10 mouse cellular contexts compared by ENCODE assay signal in the genomic region with DNA sequence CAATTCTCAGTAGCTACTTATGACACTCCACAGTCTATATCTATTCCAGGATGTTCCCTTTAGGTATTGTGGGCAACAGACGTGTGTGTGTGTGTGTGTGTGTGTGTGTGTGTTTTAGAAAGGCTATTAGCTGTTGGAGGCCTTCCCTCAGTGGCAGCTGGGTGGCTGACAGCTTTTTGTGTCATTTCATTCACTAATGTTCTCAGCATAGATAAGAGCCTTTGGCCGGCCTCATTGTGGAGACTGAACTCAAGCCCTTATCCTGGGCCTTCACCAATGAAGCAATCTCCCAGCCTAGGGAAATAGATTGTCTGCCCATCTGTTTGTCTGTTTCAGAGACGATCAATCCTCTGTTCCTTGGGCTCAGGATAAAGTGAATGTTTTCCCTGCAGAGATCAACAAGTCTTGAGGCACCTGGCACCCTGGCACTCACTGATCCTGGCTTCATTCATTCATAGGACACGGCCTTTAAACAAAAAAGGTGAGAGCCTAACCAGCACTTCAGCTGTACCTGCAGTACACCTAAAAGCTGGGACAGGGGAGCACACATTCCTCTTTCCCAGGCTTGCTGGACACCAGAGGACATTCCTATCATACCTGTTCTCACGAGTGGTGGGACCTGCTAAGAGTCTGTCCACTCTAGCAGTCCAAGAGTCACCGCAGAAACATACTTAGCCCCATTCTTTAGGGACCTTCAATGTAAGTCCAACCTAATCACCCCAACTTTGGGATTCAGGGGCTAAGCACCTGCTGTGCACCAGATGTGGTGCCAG. TPM values are rescaled to one million over a fixed set of nuclear protein-coding genes. Genes with fewer than 3 reads are reported as not detected.
DNase-seq lines count a peak whose midpoint lies in the region; ATAC-seq and TF ChIP-seq lines count a peak whose summit lies in the region.
"Had no signal": no experiment of that assay in that cellular context is flagged by ENCODE, and none has a peak within 500 bp of the region (broad histone marks: within the 10 kb centered on the region; RNA-seq: fewer than 3 reads in every experiment).

No protein-coding gene starts in this region.

- no peak for TF ChIP-seq CTCF in spleen, adult 2 months (IDR thresholded peaks at IDR 0.05; ENCODE audit: extremely low read depth, insufficient read depth, insufficient read length, insufficient replicate concordance)
- TF ChIP-seq CTCF in liver, postnatal 0 days (IDR thresholded peaks at IDR 0.05; ENCODE audit: low read depth): no peak

- peaks cover 39% of the 10 kb centered on the region; the same call in 1 of the 2 replicates for H3K4me1 ChIP-seq in spleen, adult 2 months (ENCODE audit: control insufficient read depth, insufficient read depth, insufficient read length)
- peaks cover 52% of the 10 kb centered on the region for H3K4me1 ChIP-seq in liver, postnatal 0 days (ENCODE audit: insufficient read depth)

- DNase-seq in heart, adult 11 months: peak; percentile 94
- no peak for DNase-seq in heart, postnatal 4 days
- DNase-seq in spleen, adult 2 months (ENCODE audit: low read depth in 1 of 2, low spot score in 2 of 2): no peak
- DNase-seq in spleen, postnatal 14 days (ENCODE audit: low spot score in 2 of 2): no peak
- DNase-seq in liver, postnatal 0 days: no peak
- no peak for DNase-seq in left cerebral cortex, adult 8-10 months (ENCODE audit: low spot score in 2 of 2)
- DNase-seq: cerebellum, adult 9-10 months; kidney, postnatal 25 days had no signal

- no peak overlapping the region for H3K4me2 ChIP-seq in liver, postnatal 0 days (ENCODE audit: low read depth, low read length)

- H3K27me3 ChIP-seq in spleen, adult 2 months (ENCODE audit: control insufficient read depth, insufficient read depth, low read length): no peaks in the 10 kb centered on the region
- no peaks in the 10 kb centered on the region for H3K27me3 ChIP-seq in liver, postnatal 0 days (ENCODE audit: insufficient read depth, low read length)

- no peak for TF ChIP-seq EP300 in liver, postnatal 0 days (IDR thresholded peaks at IDR 0.05; ENCODE audit: low read depth)

- no peaks in the 10 kb centered on the region for H3K9me3 ChIP-seq in liver, postnatal 0 days (ENCODE audit: low read length)

- H3K4me3 ChIP-seq in spleen, adult 2 months (ENCODE audit: extremely low read depth, insufficient read depth, insufficient read length): no peak overlapping the region
- H3K4me3 ChIP-seq in liver, postnatal 0 days (ENCODE audit: low read depth, low read length): no peak overlapping the region

- no peak overlapping the region for H3K9ac ChIP-seq in liver, postnatal 0 days (replicated peaks)

- WGBS in spleen, adult 2 months: 84% methylated on average over 6 of the region's 6 CpGs
- 57% methylated on average over 6 of the region's 6 CpGs for WGBS in liver, postnatal 0 days (ENCODE audit: insufficient replicate concordance)

- no peaks in the 10 kb centered on the region for H3K36me3 ChIP-seq in spleen, adult 2 months (ENCODE audit: control insufficient read depth, insufficient read depth, low read length)
- peaks cover 6% of the 10 kb centered on the region; the same call in 1 of the 2 replicates for H3K36me3 ChIP-seq in liver, postnatal 0 days (replicated peaks; ENCODE audit: insufficient read depth, low read length)

- TF ChIP-seq POLR2A in spleen, adult 2 months (IDR thresholded peaks at IDR 0.05; ENCODE audit: low read depth, low read length): no peak

- peak overlapping the region; percentile 41; the same call in 1 of the 2 replicates for H3K27ac ChIP-seq in spleen, adult 2 months (ENCODE audit: insufficient read depth, low read length)
- H3K27ac ChIP-seq in liver, postnatal 0 days (ENCODE audit: low read depth): 0 out of 2 replicates have a peak overlapping the region, but pooled peaks have one; percentile 45

- ATAC-seq in liver, postnatal 0 days: peak; percentile 43
- no peak for ATAC-seq in CD4-positive, CD25-positive, alpha-beta regulatory T cell, adult 4 months
- ATAC-seq in frontal cortex, adult (ENCODE audit: low TSS enrichment): no peak

RNA-seq across cellular contexts. Expression of a gene that starts 52.6 kb away (rescaled TPM):
- 10 to 100 TPM; 20.7 to 20.9 TPM for total RNA-seq in heart, postnatal 4 days (2021)
- polyA plus RNA-seq in spleen, adult 2 months (2012; rRNA removed): 30.2 and 32.2 TPM in 2 replicates
- 1.9 and 2.1 TPM in 2 replicates for polyA plus RNA-seq in liver, postnatal 0 days (2015; fragmentation: Nextera tagmentation; extraction: Ambion mirVana)
- 10 to 100 TPM; 15.6 to 36.9 TPM for polyA plus RNA-seq in CD4-positive, CD25-positive, alpha-beta regulatory T cell, adult 4 months (2017; shearing (Covaris generic))
- 10 to 100 TPM; 52.3 to 57.3 (median 56.8) TPM for total RNA-seq in left cerebral cortex, adult 8-10 months (2022)
